Mouse (Mus musculus) layer of hippocampus, adult 8-10 months (tissue): ENCODE results near the gene Rtcb. TPM values are rescaled to one million over a fixed set of nuclear protein-coding genes. Genes with fewer than 3 reads are reported as not detected.

Experiments used
- DNase-seq, 2 experiments: peaks; one replicate each; pipeline ENCODE4 v3.0.0; 2022; ENCODE audit warnings: low spot score in 2 of 2
- total RNA-seq, 4 experiments: library from RNA; stranded (reverse); gene quantifications; 2 replicates each; pipeline ENCODE4 v1.2.4; 2022

Gene Rtcb
- 100 to 1,000 TPM; 110 to 128 (median 119) TPM for total RNA-seq

DNA sequence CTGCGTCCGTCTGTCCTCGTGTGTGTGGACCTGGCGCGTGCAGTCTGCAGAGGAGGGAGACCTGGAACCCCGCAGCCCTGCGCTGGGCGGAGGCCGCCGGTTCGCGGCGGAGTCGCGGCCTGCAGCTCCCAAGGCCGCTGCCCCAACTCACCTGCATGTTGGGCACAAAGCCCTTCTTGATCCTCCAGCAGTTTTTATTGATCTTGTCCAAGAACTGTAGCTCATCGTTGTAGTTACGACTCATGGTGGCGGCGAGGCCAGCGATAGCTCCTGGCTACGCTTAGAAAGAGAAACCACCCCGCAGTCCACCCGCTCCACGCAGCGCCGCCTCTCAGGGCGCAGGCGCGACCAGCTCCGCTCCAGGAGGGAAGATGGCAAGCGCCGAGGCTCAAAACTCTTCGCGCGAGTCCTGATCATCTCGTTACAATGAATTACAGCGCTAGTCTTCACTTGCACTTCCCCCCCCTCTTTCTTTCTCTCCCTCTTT lies at the start of gene Rtcb:
Gene Rtcb, minus strand, starts transcription at position 360 of the 487 bp plus-strand sequence.
- peak; percentile 90 to 97 for DNase-seq

DNA sequence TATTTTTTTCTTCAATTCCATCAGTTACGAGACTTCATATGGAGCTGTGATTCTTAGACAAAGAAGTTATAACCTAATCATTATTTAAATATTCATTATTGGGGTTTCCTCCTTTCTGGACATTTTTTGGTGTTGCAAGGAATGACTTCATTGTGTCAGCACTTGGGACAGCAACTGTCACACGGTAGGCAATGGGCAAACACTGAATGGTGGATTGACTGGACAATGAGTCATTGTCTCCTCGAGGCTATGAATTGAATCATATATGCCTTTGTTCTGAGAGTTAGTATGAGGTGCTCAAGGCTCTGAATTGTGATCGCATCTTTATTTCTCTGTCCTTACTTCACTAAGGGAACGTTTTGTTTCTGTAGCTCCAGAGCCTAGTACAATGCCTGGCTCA lies 48.8 kb upstream of the Rtcb start:
- no peak for DNase-seq

DNA sequence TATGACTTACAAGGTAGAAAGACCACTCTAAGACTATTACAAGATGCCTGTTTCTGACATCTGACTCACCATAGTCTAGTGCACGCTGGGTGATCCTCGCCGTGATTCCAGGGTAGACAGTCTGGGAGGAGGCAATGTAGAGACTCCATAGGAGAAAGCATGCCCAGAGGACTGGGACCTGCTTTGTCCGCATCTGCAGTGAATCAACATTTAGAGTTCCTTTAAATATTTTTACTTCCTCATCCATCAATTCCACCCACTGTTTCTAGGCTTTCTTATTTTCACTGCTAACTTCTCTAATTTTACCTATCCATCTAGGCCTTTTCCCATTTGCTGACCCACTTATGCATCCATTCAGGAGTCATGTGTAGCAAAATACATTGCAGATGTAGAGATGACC lies 42.8 kb upstream of the Rtcb start:
- no peak for DNase-seq

DNA sequence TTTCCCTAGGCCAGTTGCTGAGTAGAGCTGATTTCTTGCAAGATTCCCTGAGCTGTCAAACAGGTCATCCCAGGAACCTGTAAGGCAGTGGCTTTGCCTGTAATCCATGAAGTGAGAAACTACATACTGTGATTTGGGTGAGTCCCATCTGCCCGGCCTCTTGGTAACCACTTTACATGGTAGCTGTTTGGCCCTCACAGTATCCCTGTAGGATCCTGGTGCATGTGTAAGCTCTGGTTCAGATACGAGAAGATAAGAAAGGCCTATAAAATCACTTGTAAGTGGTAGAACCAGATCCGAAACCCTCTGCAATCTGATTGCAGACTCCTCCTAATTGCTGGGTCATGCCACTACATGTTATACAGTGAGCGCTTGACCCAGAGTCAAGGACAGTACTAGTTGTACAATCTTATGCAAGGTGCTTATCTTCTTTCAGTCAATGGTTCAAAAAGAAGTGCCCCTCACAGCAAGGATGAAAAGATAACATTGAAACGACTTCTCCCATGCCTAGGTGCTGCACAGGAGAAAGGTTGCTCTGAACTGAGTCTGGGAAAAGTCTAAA lies 37.0 kb upstream of the Rtcb start:
- DNase-seq: no peak

DNA sequence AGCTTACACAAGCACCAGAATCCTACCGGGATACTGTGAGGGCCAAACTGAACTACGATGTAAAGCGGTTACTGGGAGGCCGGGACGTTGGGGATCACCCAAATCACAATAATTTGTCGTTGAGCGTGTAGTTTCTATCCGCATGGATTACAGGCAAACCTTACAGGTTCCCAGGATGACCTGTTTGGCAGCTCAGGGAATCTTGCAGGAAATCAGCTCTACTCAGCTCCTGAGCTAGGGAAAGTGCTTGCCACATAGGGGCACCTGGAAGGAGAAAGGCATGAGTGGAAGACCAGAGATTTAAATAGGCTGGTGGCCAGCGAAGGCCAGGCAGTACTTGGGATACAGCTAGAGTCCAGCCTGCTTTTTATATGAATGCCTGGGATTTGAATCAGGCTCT lies 36.2 kb upstream of the Rtcb start:
- DNase-seq: no peak

DNA sequence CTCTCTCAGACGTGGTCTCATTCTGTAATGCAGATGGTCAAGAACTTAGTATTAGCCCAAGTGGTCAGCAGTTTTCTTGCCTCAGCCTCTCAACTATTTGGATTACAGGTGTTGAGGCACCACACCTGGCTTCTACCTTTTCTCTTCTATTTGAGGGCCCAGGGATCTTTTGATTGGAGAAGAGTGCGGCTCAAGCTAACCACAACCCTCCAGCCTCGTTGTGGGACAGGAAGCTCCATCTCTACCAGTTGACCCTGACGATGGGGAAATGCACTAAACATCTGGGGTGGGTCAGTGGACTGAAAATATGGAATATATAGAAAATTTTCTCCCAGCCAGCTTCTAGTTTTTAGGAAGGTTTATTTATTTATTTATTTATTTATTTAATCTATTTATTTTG lies 34.8 kb upstream of the Rtcb start:
- DNase-seq: no peak

DNA sequence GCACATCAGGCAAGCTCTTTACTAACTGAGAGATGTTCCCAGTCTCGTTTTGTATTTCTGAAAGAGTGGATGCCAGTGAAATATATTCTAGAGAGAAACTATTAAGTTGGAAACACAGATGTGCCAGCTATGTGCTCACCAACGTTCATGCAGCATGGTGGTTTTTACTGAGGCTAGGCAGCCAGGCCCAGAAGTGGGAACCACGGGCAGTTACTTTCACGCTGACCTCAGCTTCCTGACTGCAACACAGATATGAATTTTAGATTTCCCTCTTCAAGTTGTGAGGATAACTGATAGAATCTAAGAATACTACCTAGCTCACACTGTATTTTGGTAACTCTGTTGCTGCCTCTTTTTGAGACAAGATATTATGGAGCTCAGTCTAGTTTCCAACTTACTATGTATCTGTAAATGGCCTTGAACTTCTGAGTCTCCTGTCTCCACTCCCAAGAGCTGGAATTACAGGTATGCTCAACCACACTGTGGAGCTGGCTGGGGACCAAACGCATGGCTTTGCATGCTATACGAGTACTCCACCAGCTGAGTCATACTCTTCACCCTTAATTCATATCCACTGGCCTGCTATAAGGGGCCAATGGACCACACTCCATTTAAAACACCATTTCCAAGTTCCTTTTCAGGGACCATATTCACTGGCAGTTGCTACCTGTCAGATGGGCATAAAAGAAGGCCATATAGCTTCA lies 31.9 kb upstream of the Rtcb start:
- DNase-seq: no peak

DNA sequence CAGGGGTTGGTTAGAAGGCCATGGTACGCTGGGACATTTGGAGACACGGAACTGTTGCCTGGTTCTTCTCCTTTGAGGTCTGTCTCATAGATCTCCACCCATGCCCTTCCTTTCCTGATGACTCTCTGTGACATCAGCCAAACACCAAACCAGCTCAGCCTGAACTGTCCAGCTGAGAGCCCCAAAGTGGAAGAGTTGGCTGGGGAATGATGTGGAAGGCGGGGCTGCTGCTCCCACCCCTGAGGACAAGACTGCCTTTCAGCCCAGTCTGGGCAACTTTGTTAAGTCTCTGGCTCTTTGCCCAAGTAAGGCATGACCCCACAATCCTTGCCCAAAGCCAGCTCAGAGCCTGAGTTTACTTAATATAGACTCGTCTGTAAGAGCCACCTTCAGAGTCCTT lies 15.3 kb upstream of the Rtcb start:
- peak; percentile 39 to 48 for DNase-seq

DNA sequence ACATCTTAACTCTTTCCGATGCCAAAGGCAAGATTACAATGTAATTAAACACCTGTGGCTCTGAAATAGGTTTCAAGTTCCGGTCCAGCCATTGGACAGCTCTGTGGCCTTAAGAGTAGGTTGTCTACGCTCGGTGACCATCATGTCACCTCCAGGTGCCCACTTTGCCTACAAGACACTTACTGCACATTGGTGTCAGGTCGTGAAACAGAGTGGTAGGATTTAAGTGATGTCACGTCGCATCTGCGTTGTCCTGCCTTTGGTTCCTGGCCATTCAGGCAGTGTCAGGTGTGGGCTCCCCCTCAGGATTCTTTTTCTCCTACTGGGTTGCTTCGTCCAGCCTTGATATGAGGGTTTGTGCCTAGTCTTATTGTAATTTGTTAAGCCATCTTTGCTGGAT lies 14.2 kb upstream of the Rtcb start:
- DNase-seq: no peak

DNA sequence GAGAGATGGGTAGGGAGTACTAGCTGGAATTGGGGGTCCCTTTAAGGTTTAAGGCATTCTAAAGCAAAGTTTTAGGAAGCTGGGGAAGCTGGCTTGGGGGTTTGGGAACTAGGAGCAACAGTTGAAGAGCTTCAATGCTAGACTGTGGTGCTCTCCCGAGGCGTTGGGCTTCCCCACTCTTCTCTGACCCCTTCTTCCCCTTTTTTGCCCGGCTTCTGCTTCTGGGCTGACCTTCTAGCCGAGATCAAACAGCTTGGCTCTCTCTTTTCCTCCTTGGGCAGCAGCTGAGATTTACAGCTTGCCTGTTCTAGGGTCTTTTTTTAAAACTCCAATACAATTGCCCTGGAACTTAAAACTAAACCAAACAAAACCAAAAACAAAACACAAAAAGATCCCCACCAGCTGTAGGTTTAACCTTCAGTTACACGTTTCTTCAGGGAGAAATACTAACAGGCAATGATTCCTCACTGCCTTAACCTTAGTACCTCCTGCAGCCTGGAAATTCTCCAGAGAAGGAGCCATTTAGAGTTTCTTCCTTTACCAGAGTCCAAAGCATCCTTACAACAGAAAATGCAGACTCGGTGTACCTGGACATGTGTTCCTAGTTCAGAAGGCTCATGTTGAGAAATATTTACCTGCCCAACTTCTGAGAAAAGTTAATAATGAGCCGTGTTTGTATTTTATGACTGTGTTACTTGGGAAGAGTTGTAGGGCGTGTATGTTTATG lies 12.4 kb upstream of the Rtcb start:
- no peak for DNase-seq

DNA sequence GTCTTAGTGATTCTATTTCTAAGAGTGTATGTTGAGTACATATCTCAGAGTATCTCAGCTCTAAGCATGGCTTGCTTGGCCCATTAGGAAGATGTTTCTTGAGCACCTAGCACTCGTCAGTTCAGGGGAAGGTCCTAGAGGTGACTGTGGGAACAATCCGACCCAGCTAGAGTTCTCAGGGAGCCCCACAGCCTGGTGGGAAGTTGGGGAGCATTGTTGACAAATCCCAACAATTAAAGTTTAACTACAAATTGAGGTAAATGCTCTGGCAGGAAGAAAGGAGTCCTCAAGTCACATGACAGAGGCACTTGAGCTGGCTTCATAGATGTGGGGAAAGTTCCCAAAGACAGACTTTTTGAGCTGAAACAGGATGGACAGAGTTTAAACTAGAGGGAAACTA lies 11.1 kb upstream of the Rtcb start:
- no peak for DNase-seq

DNA sequence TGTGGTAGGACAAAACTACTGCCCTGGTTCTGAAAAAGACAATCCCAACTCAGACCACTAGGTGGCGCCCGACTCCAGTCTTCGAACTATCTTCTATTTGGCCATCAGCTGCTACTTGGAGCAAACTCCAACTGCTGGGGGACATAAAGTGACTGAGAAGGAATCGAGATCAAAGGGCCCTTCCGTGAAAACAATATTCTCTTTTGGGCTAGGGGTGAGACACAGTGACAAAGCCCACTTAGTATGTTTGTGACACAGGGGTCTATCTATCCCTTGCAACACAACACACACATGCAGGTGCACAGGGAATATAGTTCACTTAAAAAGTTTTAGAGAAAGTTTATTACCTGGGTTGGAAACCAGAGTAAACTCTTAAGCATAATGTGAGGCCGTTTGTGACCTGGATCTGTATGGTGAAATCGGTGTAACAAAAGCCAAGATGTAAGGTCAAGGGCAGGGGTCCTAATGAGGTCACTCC lies 10.6 kb upstream of the Rtcb start:
- peak; percentile 69 to 91 for DNase-seq

DNA sequence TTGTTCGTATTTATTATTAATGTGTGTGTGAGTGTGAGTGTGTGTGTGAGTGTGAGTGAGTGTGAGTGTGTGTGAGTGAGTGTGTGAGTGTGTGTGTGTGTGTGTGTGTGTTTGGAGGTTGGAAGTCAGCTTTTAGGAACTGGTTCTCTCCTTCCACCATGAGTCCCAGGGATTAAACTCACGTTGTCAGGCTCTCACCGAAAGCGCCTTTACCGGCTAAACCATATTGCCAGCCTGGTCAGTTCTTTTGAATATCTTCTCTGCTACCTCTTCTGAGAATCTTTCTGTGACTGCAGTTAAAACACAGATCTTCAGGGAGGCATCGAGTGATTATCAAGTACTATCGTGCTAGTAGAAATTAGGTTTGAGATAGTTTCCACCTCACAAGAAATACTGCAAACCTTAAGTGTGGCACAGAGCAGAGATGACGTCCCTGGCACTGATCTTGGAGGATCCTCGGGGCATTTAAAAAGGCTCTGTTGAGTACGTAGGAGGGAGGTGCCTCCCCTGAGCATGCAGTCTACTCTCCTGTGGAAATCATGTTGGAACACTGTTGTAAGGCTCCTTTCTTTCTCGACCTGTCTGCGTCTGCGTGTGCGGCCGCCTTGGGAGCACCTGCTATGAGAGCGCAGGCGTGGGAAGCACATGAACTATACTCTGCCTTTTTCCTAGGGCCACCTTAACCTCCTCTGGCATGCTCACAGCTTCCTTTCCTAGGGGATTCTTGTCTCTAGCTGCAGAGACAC lies 10.0 kb upstream of the Rtcb start:
- no peak for DNase-seq

DNA sequence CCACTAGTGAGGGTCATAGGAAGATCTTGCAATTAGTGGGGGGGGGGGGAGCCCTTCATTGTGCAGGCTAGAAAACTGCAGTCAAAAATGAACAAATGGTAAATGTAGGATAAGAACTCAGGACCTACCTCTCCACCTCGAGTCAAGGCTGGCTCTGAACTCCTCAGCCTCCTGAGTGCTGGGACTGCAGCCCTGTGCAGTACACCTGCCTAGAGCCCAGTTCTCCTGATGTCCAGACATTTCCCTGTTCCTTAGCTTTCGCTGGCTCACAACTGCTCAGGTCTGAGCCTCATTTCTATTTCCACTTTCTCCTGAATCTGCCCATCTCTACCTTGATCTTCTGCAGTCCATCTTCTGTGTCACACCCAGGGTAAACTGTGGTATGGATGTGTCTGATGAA lies 8.9 kb upstream of the Rtcb start:
- DNase-seq: no peak

DNA sequence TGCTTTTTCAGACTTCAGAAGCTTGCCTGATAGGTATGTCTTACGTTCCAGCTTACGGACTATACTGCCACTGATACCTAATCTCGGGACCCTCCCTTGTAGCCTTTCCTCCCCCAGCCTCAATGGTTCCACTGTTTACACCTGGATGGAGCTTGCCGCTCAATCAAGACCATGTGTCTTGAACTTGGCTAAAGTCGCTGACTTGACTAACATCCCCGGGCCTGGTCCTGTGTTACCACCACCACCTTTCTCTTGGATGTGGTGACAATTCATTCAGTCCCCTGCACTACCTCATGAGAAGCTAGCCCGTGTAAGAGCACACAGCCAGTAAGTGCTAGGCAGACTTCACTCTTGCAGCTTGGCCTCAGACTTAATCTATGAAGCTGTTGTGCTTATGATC lies 6.7 kb upstream of the Rtcb start:
- no peak for DNase-seq

DNA sequence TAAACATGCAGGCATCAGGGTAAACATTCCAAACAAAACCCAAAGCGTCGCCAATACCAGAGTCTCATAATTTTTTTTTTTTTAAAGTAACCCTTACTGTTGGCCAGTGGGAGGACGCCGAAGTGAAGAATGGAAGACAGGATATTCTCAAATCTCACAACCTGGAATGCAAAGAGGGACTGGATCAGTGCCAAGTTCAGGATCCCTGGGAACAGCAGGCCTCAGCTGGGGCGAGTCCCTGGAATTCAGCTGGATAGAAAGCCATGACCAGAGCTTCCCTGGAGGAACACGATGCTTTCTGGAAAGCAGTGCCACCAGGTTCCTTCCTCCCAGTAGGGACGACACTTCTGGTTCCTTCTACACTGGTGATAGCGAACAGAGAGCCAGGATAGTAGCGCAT lies 5.3 kb upstream of the Rtcb start:
- no peak for DNase-seq

DNA sequence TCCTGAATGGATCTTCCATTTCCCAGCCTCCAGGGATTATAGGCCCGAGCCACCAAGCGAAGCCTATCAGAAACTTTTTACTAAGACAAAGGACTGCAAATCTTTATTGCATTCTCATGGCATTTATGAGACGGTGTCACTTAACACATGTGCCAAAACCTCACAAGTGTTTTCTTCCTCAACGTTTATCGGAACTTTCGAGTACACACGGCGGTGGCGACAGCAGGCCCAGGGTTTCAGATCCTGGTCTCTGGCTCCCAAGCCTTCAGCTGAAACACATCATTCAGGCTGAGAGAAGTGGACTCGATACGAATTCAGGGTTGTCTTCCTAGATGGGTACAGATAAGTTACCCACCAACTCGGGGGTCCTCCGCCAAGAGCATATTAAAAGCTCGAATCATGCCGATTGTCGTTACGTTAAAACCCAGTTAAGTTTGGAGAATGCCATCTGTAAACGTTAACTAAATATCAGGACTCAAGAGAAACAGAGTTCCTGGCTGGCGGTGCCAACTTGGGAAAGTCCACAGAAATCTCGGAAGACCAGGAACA lies 678 bp downstream of the Rtcb start:
- DNase-seq: no peak

DNA sequence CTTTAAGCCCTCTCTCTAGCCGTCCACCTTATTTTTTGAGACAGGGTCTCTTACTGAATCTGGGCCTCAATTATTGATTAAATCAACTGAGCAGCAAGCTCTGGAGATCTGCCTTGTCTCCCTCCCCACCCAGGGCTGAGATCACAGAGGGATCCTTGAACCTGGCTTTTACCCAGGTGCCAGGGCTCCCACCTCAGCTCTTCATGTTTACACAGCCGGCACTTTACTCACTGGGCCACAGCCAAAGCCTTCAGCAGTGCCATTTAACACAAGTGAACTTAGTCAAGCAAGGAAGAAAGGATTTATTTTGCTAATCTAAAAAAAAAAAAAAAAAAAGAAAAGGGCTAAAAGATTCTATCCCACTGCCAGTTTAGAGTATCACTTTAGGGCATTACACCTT lies 3.2 kb downstream of the Rtcb start:
- DNase-seq: no peak

DNA sequence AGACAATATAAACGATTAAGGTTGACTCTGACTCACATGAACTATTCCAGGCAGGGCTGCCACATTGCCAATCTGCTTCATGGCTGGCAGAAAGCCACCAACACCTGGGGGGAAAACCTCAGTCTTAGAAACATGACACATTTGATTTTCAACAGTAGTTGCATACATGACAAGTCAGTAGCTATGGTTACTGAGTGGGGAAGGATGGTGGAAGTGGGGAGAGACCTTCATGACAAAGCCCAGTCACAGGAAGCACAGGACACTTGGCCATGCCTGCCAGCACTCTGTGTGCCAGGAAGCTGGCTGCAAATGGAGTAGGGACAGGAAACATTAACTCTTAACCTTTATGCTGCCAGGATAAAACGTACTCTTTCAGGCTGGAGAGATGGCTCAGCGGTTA lies 4.2 kb downstream of the Rtcb start:
- DNase-seq: no peak

DNA sequence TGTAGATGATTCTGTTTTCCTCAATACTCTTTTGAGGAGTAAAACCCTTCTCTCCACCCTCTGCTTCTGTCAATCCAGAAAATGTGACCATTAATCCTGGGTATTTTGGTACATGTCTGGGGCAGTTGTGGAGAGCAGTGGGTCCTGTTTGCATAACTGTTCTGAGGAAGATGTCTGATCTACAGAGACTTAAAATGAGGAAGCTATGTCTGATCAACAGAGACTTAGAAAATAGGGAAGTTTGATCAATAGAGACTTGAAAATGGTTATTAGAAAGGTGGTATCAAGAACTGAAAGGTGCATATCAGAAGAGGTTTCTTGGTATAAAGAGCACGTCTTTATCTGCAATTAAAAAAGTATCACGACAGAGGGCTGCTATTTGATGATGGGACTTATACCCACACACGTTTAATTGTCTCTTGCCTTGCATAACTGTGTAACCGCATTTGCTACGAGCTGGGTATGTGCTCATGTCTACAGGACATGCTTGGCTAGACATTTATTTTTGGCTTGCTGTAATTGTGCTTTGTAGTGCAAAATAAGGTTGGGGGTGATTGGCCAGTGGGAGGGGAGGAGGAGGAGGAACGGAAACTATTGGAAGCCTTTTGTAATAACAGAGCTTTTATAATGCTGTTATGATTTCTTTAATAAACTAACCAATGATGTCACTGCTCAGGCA lies 5.7 kb downstream of the Rtcb start:
- DNase-seq: no peak
